In genomic region chr17:94864531-94865318, GRCm38 (mm10) we compare ENCODE assay signal across 8 mouse cellular contexts.
DNase-seq lines count a peak whose midpoint lies in the region; ATAC-seq and TF ChIP-seq lines count a peak whose summit lies in the region.
"Not testable (repeated sequence)": the region's sequence is repeated elsewhere in the genome, so short reads cannot be mapped to it uniquely, and the experiment has no call there.

No protein-coding gene starts in this region.

- H3K4me1 ChIP-seq in heart, embryonic 14.5 days (ENCODE audit: control insufficient read depth in 2 of 2, insufficient read depth in 2 of 2, low read length in 2 of 2); neural tube, embryonic 11.5 days (ENCODE audit: control insufficient read depth, insufficient read depth, low read length); stomach, postnatal 0 days (replicated peaks; ENCODE audit: control insufficient read depth, insufficient read depth): not testable (repeated sequence)
- H3K4me1 ChIP-seq in liver, embryonic 13.5 days (replicated peaks) = peaks cover 13% of the 10 kb centered on the region

- peak; percentile 52 for DNase-seq in c-Kit-negative CD71-positive TER-119-positive erythroid progenitor cells, embryonic 14.5 days (ENCODE audit: low read depth, low spot score)
- peak; percentile 71 for DNase-seq in fibroblast of lung, adult 2 months (ENCODE audit: low read depth)
- DNase-seq in kidney, postnatal 14 days = peak; percentile 82
- peak; percentile 72 for DNase-seq in liver, embryonic 13.5 days
- DNase-seq in neural tube, embryonic 11.5 days (ENCODE audit: low spot score) = peak; percentile 76
- DNase-seq in stomach, postnatal 0 days (ENCODE audit: low spot score) = peak; percentile 82

- peak overlapping the region; percentile 56 for H3K4me2 ChIP-seq in heart, embryonic 14.5 days (ENCODE audit: low read length)
- H3K4me2 ChIP-seq in liver, embryonic 13.5 days = peak overlapping the region; percentile 71
- peak overlapping the region; percentile 49 for H3K4me2 ChIP-seq in neural tube, embryonic 11.5 days (ENCODE audit: low read depth)
- peak overlapping the region; percentile 65 for H3K4me2 ChIP-seq in stomach, postnatal 0 days (replicated peaks; ENCODE audit: low read depth)

- not testable (repeated sequence) for H3K27me3 ChIP-seq in heart, embryonic 14.5 days (ENCODE audit: control insufficient read depth, insufficient read depth, low read length); liver, embryonic 13.5 days; neural tube, embryonic 11.5 days (ENCODE audit: control insufficient read depth, insufficient read depth, low read length); stomach, postnatal 0 days (ENCODE audit: control insufficient read depth, insufficient read depth, low read length)

- 8% methylated on average over 20 of the region's 21 CpGs for WGBS in heart, embryonic 14.5 days
- WGBS in liver, embryonic 13.5 days (ENCODE audit: insufficient replicate concordance) = 7% methylated on average over 20 of the region's 21 CpGs
- WGBS in neural tube, embryonic 11.5 days = 15% methylated on average over 21 of the region's 21 CpGs
- 12% methylated on average over 21 of the region's 21 CpGs for WGBS in stomach, postnatal 0 days

- not testable (repeated sequence) for H3K9me3 ChIP-seq in heart, embryonic 14.5 days (ENCODE audit: control insufficient read depth, low read length); liver, embryonic 13.5 days (replicated peaks); neural tube, embryonic 11.5 days (ENCODE audit: control insufficient read depth, low read length); stomach, postnatal 0 days (ENCODE audit: control insufficient read depth, low read length)

- not testable (repeated sequence) for TF ChIP-seq EP300 in stomach, postnatal 0 days (optimal IDR thresholded peaks at IDR 0.05)

- not testable (repeated sequence) for H3K36me3 ChIP-seq in heart, embryonic 14.5 days (ENCODE audit: control insufficient read depth, insufficient read depth, low read length); liver, embryonic 13.5 days; neural tube, embryonic 11.5 days (ENCODE audit: control insufficient read depth, insufficient read depth, low read length); stomach, postnatal 0 days (ENCODE audit: control insufficient read depth, insufficient read depth, low read length)

- H3K9ac ChIP-seq in heart, embryonic 14.5 days (ENCODE audit: low read length) = peak overlapping the region; percentile 52
- H3K9ac ChIP-seq in liver, embryonic 13.5 days = peak overlapping the region; percentile 73
- peak overlapping the region; percentile 55 for H3K9ac ChIP-seq in neural tube, embryonic 11.5 days (ENCODE audit: low read length)
- H3K9ac ChIP-seq in stomach, postnatal 0 days (ENCODE audit: low read length) = peak overlapping the region; percentile 55

- TF ChIP-seq CTCF in stomach, postnatal 0 days (IDR thresholded peaks at IDR 0.05; ENCODE audit: low read depth) = not testable (repeated sequence)

- H3K4me3 ChIP-seq in heart, embryonic 14.5 days (ENCODE audit: control insufficient read depth in 1 of 2, insufficient read depth in 1 of 2, low read depth in 1 of 2, low read length in 2 of 2) = peak overlapping the region; percentile 43 to 55
- H3K4me3 ChIP-seq in liver, embryonic 13.5 days (replicated peaks) = peak overlapping the region; percentile 69
- peak overlapping the region; percentile 40 for H3K4me3 ChIP-seq in neural tube, embryonic 11.5 days (ENCODE audit: low read depth, low read length)
- H3K4me3 ChIP-seq in stomach, postnatal 0 days (ENCODE audit: low read depth, low read length) = peak overlapping the region; percentile 53

- H3K27ac ChIP-seq in heart, embryonic 14.5 days (replicated peaks in 1 of 2; ENCODE audit: control insufficient read depth in 1 of 2, insufficient read depth in 1 of 2, low read depth in 2 of 2, low read length in 2 of 2) = peak overlapping the region in 1 of 2 experiments; percentile 64; a peak in 2 of 4 replicates
- H3K27ac ChIP-seq in liver, embryonic 13.5 days = peak overlapping the region; percentile 70
- not testable (repeated sequence) for H3K27ac ChIP-seq in neural tube, embryonic 11.5 days (ENCODE audit: low read depth, low read length)
- H3K27ac ChIP-seq in stomach, postnatal 0 days (replicated peaks) = 0 out of 2 replicates have a peak overlapping the region, but pooled peaks have one; percentile 13

- peak; percentile 97 for ATAC-seq in CD4-positive, CD25-positive, alpha-beta regulatory T cell, adult 4 months
- peak; percentile 96 for ATAC-seq in heart, embryonic 14.5 days (ENCODE audit: insufficient number of reproducible peaks, insufficient read depth, low FRiP score, low read depth)
- ATAC-seq in liver, embryonic 13.5 days (ENCODE audit: low read depth) = peak; percentile 98
- peak; percentile 93 for ATAC-seq in neural tube, embryonic 11.5 days (ENCODE audit: insufficient read depth, low FRiP score, low TSS enrichment)
- peak; percentile 100 for ATAC-seq in stomach, postnatal 0 days (ENCODE audit: low FRiP score, low TSS enrichment)
